Mouse (Mus musculus) small intestine, adult 2 months (tissue): ENCODE results near the gene Trpv4.
A peak's percentile ranks its signal among the peaks of the same experiment; 100 is the strongest.

Experiments used
- CTCF ChIP-seq: fragments of 200-500 bp; IDR thresholded peaks from 2 replicates; pipeline ENCODE4 v1.5.1; 2012; ENCODE audit warnings: low read depth, mild to moderate bottlenecking, control low read depth, inconsistent platforms, low read length, moderate library complexity, mixed read lengths; ENCODE audit not compliant: insufficient replicate concordance, insufficient read length; ENCODE audit errors: extremely low read depth
- POLR2A ChIP-seq: fragments of 200-500 bp; IDR thresholded peaks from 2 replicates; pipeline ENCODE4 v1.6.1; 2012; ENCODE audit warnings: low read depth, mild to moderate bottlenecking, control low read depth, inconsistent platforms, low read length, moderate library complexity

DNA sequence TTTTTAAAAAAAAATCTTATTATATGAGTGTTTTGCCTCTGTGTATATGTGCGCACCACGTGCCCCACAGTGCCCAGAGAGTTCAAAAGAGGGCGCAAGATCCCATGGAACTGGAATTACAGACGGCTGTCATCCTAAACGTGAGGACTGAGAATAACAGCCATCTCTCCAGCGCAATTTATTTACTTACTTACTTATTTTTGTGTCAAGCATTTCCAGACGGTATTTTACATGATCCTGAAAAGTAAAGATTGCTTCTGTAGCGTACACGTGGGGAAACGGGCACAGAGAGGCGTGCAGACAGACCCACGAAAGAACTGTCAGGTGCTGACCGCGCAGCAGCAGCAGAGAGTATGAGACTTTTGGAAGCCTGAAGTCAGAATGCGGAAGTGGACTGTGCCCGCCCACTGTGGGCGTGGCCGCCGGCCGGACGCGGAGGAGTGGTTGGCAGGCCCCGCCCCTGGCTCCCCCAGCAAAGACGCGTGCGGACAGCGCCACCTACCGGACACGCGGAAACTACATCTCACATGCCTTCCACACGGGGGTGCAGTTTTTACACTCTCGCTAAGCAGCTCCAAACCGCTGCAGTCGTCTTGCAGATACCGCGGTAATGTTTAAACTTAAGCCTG is 9.1 kb upstream of the Trpv4 start:
- TF ChIP-seq CTCF = peak; percentile 100
- TF ChIP-seq POLR2A = peak; percentile 75
